Mouse (Mus musculus) right cerebral cortex, postnatal 4 days (tissue): ENCODE results near the gene Ilf3.
A peak's percentile ranks its signal among the peaks of the same experiment; 100 is the strongest.
"Not testable (repeated sequence)": the region's sequence is repeated elsewhere in the genome, so short reads cannot be mapped to it uniquely, and the experiment has no call there.

Source experiments
- DNase-seq: peaks from one replicate; pipeline ENCODE4 v3.0.0-alpha.2; 2022

Gene Ilf3

DNA sequence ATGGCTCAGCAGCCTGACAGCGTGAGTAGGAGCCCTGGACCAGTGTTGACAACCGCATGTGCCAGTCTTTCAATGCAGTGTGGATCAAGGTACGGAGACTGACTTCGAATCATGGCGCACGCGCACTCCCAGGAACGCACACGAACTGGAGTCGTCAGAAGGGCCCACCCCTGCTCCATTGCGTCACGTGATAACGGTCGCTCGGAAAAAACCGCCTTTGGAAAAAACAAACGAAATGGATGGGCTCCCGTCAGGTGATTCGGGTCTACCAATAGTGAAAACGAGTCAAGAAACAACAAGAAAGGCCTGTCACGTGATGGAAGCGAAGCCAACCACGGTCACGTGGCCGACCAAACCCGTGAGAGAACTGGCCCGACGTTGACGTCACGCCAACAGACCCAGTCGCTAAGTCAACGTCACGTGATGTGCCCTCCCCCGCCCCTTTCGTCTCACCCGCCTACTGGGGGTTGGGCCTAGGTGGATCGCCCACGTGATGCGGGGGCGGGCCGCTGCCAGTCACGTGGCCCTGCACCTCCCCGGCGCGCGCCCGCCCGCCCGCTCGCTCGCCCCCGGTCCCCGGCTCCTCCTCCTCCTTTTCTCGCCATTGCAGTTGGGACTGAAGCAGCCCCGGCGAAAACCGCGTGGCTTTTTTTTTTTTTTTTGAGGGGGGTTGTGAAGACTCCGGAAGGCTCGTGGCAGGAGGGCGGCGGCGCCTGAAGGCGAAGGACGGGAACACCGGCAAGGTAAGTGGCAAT lies at the start of gene Ilf3:
Gene Ilf3 (plus strand): TSS at position 515 of the 755 bp plus-strand sequence.
- peak; percentile 100 for DNase-seq

DNA sequence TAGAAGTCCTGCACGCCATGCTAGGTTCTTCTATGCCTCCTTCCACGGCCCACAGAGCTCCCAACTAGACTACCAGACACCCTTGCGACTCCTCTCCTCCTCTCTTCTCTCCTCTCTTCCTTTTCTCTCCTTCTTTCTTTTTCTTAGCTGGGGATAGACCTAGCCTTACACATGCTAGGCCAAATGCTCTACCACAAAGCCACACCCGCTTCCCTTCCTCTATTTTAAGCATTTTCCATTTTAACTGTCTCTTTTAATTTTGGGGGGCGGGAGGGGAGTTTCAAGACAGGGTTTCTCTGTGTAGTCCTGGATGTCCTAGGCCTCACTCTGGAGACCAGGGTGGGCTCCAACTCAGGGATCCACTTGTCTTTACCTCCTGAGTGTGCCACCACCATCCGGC lies 48.9 kb upstream of the Ilf3 start:
- no peak for DNase-seq

DNA sequence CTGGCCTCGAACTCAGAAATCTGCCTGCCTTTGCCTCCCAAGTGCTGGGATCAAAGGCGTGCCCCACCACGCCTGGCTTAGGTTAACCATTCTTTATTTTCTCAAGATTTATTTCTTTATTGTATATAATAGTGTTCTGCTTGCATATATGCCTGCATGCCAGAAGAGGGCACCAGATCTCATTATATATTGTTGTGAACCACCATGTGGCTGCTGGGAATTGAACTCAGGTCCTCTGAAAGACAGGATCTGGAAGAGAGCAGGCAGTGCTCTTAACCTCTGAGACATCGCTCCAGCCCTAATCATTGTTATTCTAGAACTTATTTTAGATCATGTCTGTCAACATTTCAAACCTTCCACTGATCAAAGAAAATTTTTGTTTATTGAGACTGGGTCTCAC lies 48.2 kb upstream of the Ilf3 start:
- no peak for DNase-seq

DNA sequence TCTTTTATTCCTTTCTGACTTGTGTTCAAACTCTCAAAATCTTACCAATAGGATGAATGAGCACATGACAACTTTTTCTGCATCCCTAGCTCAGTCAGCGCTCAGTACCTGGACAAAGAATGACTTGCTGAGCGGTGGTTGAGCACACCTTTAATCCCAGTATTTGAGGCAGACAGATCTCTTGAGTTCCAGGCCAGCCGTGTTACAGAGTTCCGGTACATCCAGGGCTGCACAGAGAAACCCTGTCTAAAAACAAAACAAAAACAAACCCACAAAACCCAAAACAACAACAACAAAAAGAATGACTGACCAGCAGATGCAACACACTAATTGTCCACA lies 47.4 kb upstream of the Ilf3 start:
- no peak for DNase-seq

DNA sequence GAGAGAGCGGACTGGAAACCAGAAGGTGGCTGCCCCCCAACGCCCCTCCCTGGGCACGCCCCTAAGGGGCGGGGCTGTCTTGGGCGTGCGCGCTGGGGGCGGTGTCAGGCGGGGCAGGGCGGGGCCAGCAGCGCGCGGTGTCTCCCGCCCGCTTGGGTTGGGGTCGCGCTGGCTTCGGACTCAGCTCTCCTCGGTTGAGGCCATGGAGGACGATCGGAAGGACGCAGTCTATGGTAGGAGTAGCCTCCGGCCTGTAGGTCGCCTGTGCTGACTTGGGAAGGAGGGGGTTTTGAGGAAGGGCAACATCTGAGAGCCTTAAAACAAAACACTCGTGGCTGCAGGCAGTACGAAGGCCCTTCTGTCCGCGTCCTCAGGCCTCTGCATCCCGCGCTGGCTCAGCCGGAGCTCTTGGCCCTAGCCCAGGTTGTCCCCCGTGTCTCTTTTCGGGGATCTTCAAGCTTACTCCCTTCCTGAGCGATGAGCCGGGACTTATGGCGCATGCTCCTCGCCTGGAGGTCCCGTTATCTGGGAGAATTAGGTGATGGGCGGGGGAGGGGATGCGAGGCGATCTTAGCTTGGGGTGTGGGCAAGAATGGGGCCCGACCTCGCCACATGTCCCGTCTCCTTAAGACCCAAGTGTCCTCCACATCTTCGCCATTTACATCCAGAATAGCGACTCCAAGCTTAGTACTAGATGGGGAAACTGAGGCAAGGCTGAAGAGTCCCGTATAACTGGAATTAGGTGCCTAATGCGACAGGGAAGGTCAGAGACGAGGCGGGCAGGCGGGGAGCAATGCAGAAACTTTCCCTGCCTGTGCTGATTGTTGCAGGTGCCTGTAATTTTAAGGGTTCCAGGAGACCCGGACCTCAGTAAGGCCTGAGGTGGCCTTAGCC lies 46.8 kb upstream of the Ilf3 start, which contains the start of gene Slc44a2:
Gene Slc44a2 (plus strand): TSS at position 80 of the 894 bp plus-strand sequence.
- DNase-seq = peak; percentile 72

DNA sequence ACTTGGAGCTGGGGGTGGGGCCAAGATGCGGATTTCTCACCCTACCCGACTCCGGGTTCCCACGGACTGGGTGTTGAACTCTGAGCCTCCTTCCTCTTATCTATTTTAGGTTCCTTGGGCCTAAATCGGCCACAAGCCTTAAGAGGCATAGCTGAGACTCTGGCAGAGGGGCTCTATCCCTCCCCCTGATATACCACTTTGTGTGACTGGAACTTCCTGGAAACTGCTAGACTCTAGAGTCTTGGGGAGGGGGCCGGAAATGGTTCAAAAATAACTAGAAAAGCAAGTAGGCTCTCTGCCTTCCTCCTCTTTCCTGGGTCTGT lies 46.2 kb upstream of the Ilf3 start:
- no peak for DNase-seq

DNA sequence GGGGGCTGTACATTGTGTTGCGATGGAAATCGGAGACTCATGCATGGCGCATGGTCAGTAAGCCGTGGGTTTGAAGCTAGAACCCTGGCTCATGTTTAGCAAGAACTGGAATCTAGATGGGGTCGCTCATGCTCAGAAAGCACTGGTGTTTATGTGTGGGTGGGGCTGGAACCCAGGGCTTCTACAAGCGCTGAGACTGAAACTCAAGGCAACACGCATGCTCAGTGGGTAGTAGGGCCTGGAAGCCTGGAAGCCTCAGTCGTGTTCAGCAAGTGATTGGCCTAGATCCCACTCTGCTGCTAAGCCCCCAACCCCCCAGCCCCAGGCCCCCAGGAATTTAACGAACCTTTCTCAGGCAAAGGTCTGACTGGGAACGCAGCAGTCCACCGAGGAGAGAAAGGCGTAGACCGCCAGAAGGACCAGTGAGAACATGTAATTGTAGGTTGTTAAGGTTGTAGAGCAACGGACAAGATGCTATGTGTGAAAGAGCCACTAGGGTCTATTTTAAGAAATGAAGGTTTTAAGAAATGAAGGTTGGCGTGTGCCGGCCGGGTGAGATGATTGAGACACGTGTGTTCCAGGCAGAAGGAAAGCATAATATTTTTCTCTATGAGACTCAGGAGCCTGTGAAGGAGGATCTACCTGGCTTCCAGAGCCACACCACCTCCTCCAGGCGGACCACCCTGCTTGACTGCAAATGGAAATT lies 45.3 kb upstream of the Ilf3 start:
- DNase-seq = no peak

DNA sequence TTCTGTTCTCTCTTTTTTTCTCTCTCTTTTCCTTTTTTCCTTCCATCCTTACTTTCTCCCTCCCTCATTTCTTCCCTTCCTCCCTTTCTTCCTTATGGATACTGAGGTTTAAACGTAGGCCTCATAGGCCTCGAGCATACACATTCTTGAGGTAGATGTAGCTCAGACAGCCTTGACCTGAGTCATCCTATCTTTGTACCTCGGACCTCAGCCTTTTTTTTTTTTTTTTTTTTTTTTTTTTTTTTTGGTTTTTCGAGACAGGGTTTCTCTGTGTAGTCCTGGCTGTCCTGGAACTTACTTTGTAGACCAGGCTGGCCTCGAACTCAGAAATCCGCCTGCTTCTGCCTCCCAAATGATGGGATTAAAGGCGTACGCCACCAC lies 44.8 kb upstream of the Ilf3 start:
- not testable (repeated sequence) for DNase-seq

DNA sequence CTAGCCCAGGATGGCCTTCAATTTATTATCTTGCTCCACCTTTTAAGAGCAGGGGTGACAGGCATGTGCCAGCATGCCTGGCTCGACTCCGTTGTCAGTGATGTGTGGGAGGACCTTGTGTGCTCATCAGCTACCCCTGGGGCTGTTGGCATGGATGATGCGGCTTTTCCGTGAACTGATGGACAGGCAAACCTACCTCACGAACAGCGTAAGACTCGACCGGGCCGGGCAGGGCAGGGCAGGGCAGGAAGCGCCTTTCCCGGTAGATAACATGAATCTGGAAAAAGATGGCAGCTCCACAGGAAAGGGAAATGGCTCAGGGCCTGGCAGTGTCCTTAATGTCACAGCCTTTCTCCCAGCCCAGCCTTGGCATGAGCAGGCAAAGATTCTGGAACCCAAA lies 43.4 kb upstream of the Ilf3 start:
- no peak for DNase-seq

DNA sequence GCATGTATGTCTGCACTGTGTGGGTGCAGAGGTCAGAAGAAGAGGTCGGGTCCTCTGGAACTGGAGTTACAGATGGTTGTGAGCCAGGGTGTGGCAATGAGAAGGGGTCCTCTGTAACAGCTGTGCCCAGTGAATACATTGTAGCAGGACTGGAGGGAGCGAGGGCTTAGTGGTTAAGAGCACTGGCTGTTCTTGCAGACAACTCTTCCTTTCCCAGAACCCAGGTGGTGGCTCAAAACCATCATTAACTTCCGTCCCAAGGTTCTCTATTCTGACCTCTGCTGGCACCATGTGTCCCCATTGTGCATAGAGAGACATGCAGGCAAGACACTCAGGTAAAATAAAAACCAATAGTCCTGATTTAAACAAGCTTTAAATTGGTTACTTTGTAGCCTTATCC lies 40.1 kb upstream of the Ilf3 start:
- DNase-seq = no peak

DNA sequence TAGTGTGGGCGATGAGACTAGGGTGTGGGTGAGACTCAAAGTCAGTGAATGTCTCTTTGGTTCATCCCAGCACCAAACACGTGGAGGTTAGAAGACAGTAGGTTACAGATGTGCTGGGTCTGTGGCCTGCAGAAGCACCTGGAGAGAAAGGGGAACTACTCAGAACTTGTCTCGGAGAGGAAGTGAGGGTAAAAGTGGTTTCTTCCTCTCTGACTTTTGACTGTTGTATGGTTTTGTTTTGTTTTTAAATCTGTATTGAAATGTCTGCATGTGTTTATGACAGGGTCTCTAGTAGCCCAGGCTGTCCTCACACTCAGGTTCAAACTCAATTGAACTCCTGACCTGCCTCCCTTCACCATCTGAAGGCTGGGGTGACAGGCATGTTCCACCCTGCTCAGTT lies 39.6 kb upstream of the Ilf3 start:
- no peak for DNase-seq

DNA sequence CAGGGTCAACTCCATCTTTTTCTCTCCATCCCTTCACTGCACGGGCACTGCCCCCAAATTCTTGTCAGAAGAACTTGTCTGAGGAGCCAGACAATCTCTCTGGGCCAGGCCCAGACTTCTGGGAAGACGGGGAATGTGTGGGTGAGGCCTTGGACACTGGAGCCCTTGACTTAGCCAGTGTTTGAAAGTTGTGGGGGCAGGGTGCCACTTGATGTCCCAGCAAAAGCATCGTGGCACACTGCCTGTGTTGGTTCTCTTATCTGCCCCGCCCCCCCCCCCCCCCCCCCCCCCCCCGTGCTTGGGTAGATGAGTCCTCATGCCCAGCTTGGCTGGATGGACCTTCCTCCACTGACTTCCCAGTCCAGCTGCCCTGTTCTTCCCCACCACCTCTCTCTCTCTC lies 38.6 kb upstream of the Ilf3 start:
- no peak for DNase-seq

DNA sequence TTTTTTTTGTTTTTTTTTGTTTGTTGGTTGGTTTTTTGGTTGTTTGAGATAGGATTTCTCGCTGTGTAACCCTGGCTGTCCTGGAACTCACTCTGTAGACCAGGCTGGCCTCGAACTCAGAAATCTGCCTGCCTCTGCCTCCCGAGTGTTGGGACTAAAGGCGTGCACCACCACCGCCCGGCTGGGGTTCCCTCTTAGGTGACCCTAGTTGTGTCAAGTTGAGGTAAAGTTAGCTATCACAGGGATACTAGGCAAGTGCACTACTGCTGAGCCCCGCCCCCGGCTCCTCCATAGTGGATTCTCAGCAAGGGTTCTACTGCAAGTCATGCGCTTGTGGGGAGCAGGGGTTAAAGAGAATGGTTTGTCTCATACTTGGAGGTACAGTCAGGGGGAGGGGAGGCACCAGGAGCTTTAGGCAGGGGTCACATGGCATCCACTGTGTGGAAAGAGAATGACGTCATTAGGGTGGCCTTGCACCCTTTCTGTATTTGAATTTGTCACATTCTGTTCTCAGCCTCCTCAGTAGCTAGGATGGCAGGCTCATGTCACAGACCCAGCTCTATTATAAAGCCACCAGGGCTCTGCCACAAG lies 37.9 kb upstream of the Ilf3 start:
- DNase-seq = no peak

DNA sequence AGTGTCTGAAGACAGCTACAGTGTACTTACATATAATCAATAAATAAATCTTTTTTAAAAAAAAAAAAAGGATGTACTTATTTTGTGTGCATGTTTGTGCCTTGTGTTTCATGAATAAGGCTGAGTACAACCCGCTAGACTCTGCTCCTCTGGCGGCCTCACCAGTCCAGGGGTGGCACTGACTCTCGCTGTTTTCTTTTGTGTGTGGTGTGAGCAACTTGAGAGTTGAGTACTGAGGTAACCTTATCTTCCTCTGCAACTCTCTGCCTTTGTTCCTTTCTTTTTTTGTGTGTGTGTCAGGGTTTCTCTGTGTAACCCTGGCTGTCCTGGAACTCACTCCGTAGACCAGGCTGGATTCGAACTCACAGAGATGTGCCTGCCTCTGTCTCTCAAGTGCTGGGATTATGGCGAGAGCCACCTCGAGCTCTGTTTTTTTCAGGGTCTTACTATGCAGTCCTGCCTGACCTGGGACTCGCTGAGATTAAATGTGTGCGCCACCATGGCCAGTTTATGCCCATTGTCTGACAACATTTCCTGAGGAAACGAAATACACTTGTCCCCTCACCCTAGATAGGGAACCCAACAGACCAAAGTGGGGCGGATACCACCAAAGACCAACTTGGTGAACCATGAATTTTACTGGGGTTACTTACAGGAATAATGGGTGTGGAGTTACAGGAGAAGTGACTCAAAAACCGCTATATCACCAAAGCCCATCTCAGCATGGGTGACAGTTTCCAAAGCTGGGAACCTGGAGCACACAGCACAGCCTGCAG lies 36.1 kb upstream of the Ilf3 start:
- no peak for DNase-seq

DNA sequence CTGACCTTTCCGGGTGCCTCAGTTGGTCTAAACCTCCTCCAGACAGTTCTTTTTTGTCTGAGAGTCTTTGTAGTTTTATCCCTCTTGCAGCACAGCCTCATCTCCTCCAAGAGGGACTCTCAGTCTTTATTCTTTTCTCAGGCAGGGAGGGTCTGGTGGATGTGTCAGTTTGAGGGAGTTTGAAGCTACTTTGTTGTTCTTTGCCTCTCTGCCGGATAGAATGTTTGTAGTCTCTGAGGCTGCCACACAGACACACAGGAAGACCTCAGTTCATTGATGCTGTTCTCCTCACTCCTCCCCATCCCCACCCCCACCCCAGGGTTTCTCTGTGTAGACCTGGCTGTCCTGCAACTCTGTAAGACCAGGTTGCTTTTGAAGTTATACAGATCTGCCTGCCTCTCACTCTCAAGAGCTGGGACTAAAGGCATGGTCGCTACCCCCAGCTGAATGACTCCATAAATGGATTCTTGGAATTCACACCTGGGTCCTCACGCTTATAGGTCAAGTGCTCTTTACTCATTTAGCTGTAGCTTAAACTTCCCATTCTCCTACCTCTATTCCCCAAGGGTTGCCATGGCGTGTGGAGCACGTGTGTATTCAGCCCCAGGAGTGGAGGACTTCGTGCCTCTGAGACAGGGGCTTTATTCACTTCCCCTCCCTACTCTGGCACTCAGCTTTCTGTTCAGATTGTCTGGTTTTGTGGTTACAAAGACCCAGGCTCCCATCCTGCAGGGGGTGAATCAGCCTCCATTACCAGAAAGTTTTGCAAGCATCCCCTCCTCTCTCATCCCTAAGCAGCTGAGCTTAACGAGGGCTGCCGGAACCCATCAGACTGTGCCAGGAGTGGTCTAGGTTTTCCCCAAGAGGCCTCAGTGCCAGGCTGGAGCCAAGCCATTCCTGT lies 35.3 kb upstream of the Ilf3 start:
- no peak for DNase-seq

DNA sequence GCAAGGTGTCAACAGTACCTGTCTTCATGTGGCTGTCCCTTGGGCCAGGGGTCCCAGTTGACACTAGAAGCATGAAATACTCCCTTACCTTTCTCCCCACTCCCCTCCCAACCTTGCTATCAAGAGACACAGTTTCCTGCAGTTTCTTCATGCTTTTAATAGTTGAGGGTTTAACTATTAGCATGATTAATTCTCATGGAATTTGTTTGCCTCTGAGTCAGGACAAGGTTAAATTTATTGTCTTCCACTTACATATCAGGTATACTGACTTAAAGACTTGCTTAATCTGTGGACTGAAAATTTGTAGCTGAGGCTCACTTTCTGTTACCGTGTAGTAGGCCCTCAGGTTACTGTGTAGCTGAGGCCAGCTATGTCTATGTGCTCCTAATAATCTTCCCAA lies 34.1 kb upstream of the Ilf3 start:
- DNase-seq = no peak

DNA sequence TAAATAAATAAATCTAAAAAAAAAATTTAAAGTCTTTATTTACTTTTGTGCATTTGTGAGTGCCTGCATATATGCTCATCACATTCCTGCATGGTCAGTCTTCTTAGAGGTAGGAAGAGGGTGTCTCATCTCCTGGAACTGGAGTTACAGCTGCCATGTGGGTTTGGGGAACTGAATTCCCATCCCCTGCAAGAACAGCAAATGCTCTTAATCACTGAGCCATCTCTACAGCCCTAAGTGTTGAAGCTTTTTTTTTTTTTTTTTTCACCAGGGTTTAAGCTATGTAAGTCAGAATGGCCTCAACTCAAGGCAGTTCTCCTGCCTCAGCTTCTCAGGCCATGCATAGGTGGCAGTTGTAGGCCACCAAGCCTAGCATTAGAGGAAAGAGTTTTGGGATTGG lies 32.9 kb upstream of the Ilf3 start:
- no peak for DNase-seq

DNA sequence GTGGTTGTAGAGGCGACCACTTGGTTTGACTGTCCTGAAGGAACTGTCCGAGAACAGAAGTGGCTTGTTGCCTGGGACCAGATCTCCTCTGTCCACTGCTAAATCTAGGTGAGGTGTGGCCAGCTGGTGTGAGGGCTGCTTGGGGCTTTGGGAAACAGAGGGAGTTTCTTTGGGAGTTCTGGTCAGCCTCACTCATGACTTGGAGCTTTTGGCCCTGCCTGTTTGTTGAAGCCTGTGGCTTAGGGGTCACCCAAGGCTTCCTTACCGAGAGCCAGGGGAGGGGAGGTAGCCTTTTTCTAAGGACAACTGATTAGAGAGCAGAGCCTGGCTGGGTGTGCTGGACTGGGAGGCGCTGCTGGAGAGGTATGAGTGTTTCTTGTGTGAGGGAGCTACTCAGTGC lies 32.3 kb upstream of the Ilf3 start:
- no peak for DNase-seq

DNA sequence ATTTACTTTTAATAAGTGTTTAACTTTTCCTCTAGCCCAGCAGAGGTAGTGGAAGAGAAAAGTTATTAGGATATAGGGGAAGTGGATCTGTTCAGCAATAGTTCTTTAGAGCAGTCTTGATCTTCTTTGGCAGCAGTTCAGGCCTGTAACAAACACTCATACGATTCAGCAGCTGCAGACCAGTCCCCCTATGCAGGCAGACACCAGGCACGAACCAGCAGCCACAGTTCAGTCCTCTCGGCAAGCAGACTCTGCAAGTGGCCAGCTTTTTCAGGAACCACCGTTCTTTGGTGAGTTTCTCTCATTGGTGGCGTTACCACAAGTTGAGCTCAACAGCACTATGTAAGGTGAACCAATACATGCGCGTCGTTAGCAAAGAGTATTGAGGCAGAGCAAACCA lies 31.2 kb upstream of the Ilf3 start:
- no peak for DNase-seq

DNA sequence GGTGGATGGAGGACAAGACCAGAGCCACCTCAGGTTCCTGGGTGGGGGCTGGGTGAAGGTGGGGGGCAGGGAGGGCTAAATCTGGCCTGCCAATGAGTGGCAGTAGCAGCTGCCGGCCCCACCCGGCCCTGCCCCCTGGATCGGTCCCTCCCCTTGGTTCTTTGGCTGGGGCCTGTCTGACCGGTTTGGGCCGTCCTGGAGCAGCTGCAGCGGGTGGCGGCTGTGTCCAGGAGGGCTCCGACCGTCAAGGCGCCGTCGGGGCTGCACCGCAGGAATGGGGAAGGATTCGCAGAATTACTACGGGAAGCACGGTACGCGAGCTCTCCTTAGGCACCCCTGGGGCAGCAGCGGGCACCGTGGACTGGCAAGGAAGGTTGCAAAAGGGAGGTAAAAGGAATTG lies 30.0 kb upstream of the Ilf3 start:
- no peak for DNase-seq

DNA sequence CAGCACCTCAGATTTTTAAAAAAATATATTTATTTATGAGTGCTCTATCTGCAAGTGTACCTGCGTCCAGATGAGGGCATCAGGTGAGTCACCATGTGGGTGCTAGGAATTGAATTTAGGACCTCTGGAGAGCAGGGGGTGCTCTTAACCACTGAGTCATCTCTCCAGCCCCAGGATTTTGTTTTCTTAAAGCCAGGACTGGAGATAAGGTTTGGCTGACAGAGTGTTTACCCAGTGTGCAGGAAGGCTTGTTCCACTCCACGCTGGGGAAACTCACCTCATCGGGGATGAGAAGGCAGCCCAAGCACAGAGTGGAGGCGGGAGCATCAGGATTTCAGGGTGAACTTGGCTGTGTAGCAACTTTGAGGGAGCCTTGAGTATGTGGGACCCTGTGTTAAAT lies 27.3 kb upstream of the Ilf3 start:
- no peak for DNase-seq
